Mouse (Mus musculus) adrenal gland, adult 8-10 months (tissue): Measurements from ENCODE around the gene Lmnb2. TPM values are rescaled to one million over a fixed set of nuclear protein-coding genes. Genes with fewer than 3 reads are reported as not detected.
A peak's percentile ranks its signal among the peaks of the same experiment; 100 is the strongest.

Experiments
- DNase-seq: peaks from one replicate; pipeline ENCODE4 v3.0.0; 2022
- total RNA-seq, 4 experiments: library from RNA; stranded (reverse); gene quantifications; 2 replicates each; pipeline ENCODE4 v1.2.4; 2022

Lmnb2 gene
- 10 to 100 TPM; 10.0 to 17.2 (median 15.2) TPM for total RNA-seq

DNA sequence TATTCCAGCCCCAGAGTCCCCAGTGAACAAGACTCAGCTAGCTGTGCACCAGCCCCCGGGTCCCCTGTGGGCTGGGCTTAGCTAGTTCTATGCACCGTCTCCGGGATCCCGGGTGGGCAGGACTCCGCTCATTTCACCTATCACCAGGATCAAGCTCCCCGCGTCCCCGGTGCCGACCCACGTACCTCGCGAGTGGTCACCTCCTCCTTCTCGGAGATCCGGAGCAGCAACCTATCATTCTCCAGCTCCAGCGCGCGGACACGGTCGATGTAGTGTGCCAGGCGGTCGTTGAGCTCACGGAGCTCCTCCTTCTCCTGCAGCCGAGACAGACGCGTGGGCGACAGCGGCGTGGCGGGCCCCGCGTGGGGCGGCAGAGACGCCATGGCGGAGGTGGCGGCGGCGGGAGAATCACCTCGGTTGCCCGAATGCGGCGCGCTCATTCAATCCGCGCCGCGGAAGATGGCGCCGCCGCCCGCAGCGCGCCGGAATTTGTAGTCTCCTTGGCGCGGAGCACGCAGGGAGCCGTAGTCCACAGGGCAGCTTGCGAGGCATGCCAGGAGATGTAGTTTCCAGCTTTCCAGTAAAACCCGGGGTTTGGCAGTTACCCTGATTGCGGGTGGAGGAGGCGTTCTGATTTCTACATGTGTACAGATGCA lies at the start of gene Lmnb2:
Lmnb2 (minus strand) TSS at position 467 of the 656 bp plus-strand sequence.
- no peak for DNase-seq

DNA sequence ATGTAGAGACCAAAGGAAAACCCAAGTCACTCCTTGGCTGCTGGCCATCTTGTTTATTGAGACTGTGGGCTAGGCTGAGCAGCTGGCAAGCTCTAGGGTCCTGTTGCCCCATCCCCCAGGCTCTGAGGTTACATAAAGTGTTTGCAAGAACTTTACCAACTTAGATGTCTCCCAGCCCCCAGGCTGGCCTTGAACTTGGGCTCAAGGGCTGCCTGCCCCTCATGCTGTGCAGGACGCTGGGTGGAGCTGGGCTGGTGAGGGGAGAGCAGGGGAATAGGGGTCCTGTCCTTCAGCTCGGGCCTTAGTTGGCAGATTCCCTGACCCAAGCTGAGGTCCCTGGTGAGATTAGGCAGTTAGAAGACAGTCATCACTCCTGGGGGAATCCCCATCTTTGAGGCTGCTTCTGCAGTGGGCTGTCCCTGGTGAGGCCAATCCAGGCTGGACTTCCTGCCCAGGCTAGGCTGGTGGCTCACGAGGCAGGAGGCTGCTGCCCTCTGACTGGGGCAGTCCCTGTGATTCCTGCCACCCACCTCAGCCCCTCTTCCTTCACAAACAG lies 49.1 kb upstream of the Lmnb2 start:
- peak; percentile 65 for DNase-seq

DNA sequence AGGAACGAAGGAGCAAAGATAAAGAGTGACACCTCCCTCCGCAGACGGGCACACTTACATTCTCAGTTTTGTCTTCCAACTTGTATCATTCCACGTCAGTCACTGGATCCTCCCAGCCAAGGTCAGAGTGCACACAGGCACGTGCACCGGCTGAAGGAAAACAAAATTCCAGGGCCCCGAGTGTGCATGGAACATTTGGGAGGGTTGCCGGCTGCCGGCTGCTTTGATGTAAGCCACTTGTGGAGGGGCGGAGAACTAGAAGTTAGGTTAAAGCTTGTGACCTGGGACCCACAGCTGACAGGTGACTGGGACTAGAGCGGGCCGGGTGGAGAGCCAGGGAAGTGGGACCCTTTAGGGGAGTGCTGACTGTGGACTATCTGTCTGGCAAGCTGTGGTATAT lies 48.3 kb upstream of the Lmnb2 start:
- DNase-seq = peak; percentile 80

DNA sequence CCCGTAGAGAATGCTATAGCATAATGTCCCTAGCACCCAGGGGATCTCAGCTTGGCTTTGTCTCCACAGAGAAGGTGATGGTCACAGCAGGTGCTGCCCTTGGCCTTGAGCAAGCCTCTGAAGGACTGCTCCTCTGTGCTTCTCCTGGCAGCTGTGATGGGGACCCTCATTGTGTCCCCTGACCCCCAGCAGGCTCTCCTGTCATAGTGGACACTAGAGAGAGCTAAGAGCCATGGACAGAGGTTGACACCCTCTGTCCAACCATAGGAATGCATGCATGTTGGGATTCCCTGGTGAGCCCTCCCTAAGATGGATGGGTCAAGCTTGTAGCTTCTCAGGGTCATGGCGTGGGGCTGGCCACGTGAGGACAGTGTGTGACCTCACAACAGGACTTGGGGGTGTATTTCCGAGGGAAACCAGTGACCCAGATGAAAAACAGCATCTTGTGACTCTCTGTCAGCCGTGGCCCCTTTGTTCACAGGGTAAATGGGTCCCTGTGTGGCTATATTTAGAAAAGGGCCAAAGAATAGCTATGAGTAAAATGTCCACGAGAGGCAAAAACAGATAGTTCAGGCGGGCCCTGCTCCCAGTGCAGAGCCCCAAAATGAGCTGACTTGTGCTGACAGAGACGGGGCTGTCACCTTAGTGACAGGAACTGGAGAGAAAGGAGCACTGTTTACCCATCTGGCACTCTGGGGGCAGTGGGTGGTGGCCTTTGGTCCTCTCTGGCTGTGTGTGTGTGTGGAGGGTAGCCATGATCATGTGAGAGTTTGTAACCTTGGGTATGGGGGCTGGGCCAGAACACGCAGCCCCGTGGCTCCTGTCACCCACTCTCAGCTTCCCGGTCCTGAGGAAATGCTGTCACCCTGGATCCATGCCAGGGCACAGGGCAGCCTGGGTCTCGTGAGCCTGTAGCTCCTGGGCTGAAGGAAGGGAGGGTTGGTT lies 45.3 kb upstream of the Lmnb2 start:
- peak; percentile 73 for DNase-seq

DNA sequence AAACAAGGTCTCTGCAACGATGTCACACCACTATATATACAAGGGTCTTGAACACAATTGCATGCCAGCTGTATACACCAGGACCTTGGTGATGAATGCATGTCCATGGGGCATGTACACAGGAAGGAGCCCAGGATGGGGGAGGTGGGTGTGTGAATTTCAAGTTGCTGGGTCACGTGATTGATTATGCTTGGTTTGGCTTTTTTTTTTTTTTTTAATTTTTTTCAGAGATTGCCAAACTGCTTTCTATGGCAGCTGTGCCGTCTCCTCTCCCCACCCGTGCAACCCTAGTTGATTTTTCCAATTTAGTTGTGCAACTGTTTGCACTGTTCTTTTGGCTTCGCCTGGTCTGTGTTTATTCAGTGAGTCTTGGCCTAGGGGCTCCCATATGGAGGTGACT lies 44.5 kb upstream of the Lmnb2 start:
- DNase-seq = no peak

DNA sequence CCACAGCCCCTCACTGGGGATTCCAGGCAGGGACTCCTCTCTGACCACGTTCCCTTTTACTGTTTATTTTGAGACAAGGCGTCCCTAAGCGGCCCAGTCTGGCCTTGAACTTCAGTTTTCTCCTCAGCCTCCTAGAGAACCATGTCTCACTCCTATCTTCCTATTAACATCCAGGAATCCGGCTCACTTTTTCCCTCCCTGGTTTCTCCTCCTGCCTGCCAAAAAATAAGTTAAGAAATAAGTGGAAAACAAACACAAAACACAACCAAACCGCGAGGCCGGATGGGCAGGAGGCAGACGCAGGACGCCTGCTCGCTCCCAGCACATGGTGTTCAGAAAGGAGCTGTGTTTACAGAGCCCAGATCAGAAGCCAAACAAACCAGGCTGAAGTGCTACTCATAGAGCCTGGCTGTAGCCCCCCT lies 44.0 kb upstream of the Lmnb2 start:
- no peak for DNase-seq

DNA sequence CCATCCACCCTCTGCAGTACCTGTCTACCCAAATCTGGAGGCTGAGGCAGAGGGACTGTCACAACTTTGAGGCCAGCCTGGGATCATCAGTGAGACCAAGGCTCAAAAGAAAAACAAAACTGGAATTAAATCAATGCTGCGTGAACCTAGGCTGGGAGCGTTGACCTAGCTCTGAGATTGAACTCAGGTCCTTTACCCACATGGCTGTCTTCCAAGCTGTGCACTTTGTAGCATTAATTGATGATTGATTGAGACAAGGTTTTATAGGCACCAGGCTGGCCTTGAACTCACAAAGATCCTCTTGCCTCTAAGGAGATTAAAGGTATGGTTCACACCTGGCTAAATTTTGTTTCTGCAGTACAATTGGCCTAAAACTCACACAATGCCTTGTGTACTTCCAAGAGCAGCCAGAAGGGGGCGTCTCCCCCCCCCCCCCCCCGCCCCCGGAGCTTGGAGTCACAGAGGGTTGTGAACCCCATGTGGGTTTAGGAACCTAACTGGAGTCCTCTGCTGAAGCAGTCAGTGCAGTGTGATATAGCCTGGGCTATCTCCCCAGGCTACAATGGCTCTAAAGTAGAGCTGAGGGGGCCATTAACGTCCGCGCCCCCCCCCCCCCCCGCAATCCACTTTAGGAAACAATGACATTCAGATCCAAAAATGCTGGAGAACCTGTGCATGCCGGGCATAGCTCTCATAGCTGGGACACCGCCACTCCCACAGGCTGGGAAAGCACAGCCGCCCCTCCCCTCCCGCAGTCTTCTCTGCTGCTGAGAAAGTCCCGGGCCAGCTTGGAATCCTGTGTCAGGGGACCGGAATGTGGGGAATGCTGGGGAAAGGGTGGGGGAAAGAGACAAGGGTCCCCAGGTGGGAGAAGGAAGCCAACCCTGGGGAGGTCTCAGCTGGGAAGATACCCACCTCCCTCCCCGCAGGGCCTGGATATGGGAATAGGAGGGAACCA lies 42.8 kb upstream of the Lmnb2 start:
- DNase-seq = no peak

DNA sequence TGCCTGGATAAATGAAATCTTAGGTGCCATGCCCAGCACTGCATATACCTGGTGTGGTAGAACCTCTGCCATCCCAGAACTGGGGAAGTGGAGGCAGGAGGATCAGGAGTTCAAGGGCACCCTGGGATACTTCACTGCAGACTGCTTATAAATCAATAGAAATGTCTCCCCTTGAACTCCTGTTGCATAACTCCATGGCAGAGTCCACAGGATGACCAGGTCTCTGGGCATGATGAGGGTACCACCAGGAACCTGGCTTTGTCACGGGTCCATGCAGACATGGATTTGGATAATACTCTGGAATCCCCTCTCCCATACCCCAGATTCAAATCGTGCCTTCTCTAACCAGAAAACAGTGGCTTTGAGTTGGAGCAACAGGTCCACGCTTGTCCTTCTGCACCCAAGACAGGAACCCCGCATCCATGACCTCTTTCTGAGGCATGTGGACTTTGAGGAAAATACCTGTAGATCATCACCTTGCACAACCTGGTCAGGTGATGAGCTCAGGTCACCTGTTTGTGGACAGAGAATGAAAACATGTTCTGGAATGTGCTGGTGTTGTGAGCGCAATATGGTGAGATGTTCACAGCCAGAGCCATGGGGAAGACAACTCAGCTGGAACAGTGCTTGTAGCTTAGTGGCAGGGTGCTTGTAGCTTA lies 41.1 kb upstream of the Lmnb2 start:
- no peak for DNase-seq

DNA sequence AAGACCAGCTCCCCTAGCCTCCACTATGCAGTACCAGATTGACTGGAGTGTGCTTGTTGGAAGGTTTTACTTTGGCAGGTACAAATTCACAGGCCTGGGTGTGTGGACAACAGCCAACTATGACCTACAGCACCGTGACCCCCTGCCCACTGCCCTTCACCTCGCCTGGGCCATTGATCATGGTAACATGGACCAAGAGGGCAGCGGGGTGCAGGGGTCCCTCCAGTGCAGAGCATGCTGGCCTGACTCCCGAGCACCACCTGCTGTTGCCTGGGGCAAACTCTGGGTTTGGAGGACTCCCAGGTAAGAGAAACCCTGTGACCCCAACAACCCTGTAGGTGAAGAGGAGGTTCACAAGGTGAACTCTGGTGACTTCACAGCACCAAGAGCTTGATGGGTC lies 39.7 kb upstream of the Lmnb2 start:
- no peak for DNase-seq

DNA sequence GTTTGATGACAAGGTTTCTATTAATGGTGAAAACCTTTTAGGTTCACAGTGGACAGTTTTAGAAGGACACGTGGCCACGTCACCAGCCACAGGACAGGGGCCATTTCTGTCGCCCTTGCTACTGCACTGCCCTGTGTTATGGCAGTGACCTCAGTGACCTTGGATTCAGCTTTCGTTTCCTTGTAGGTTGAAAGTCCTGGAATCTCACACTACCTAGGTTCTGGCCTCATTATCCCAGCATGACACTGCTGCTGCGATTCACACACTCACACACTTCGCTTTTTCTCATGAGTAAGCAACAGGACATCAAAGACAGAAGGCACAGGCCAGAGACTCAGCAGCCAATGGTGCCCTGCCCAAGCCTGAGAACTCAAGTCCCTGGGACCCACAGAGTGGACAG lies 38.9 kb upstream of the Lmnb2 start:
- DNase-seq = no peak

DNA sequence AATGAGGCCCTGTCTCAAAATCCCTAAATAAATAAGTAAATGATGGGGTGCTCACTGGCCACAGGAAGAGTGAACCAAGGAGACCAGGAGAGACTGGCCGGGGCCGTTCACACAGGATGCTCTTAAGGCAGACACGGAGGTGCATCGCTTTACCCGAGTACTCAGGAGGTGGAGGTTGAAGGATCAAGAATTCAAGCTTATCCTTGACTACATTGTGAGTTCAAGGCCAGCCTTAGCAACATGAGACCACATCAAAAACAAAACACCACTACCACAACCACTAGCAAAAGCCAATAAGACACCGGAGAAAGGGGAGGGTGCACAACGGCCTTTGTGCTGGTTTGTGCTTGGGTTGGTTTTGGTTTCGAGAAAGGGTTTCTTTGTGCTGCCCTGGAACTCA lies 38.3 kb upstream of the Lmnb2 start:
- no peak for DNase-seq

DNA sequence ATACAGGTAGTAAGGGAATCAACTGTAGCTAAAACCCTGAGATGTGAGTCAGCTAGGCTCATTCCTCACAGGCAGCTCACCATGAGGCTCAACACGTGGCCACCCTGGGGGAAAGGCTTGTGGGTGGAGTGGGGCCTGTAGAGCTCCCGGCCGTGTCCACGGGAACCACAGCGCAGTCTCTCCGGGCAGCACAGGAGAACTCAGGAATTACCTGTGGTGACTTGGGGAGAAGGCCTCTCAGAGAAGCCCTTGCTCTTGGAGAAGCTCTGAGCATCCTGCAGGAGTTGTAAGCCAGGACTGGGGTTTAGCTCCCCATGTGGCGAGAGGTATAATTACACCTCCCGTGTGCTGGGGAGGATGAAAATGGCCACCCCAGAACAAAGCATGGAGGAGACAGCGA lies 37.5 kb upstream of the Lmnb2 start:
- DNase-seq = no peak

DNA sequence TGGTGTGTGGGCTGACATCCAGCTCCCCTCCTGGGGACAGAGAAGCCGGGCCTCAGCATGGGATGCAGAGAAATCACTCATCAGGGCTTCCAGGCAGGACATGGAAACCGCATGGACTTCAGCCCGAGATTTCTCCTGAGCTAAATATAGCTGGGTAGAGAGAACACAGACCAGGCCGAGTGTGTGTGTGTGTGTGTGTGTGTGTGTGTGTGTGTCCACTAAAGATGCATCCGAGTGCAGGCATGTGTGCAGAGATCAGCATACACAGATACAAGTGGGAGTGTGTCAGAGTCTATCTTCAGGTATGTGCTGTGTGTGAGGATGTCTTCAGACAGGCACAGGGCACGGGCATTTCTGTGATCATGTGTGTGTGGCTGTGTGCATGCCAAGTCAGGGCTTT lies 36.8 kb upstream of the Lmnb2 start:
- DNase-seq = no peak

DNA sequence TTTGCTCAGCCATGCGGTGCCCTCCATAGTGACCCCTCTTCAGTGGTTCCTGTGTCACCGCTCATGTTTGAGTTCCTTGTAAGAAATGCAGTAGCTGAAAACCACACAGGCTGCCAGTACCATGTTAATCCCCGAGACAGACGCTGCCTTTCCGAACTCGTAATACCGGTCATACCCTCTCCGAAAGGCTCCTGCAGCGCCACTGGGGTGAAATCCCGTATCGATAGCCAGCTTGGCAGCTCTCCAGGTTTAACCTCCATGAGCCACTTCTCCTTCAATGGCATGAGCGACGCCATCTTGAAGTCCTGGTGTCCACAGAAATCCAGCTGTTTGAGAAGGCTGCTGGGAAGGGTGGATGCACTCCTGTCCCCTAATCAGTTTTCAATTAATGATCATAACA lies 36.4 kb upstream of the Lmnb2 start:
- no peak for DNase-seq

DNA sequence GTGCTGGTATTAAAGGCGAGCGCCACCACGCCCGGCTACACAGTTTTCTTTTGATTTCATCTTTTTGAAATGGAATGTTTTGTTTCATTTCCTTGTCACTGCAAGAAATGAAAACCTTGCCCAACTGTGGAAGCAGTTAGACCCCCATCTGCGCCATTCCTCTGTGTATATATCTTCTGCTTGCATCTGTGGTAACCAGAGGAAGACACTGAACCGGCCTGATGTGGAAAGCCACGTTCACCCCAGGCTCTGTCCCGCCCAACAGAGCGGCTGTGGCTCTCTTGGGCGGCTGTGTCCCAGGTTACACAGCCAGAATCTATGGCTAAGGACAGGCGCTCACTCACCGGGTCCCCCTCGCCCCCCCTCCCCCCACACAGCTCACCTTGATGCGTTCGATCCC lies 34.4 kb upstream of the Lmnb2 start:
- no peak for DNase-seq

DNA sequence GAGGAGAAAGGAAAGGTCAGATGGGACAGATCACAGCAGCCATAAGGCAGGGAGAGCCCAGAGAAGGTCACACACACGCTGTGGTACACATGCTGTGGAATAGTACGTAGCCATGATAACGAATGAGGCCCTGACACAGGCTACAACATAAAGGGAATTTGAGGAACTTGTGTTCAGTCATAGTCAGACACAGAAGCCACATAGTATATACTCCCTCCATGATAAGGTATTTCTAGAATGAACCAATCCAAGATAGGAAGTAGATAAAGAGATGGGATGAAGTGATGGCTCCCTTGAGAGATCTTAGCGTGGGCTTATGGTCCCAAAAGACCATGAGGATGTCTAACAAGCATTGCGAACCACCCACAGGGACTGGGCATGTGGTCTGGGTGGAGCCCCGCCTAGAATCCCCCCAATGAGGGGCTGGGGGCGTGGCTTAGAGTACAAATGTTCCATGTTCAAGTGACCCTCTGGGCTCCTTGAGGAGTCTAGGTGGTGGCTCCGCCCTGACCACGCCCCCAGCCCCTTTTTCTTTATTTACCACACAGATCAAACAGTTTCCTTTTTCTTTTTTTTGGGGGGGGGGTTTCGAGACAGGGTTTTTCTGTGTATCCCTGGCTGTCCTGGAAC lies 33.8 kb upstream of the Lmnb2 start:
- no peak for DNase-seq

DNA sequence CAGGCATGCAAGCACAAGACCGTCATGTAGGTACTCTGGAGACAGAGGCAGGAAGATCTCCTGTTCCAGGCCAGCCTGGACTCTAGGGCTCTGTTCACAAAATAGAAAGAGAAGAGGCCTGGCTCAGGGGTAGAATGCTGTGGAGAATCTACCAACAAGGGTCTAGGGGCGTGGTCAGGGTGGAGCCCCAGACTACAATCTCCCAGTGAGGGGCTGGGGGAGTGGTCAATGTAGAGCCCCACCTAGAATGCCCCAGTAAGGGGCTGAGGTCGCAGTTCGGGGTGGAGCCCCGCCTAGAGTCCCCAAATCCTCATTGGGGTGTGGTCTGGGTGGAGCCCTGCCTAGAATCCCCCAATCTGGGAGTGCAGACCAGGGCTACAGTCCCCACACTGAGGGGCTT lies 32.3 kb upstream of the Lmnb2 start:
- DNase-seq = no peak

DNA sequence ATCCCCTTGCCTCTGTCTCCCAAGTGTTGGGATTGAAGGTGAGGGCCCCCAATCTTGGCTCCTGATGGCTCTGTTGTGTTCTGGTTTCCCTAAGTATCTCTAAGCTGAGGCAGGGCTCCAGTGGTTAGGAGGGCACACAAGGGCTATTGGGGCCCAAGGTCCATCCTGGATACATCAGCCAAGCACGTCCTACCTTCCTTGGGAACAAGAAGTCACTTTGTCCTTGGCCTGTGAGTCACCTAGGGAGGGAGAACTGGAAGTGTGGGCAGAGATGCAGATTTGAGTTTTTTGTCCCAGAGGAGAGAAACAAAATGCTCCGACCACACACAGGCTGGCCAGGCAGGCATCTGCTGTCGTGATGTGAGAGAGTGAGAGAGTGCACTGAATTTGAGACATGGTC lies 31.0 kb upstream of the Lmnb2 start:
- no peak for DNase-seq

DNA sequence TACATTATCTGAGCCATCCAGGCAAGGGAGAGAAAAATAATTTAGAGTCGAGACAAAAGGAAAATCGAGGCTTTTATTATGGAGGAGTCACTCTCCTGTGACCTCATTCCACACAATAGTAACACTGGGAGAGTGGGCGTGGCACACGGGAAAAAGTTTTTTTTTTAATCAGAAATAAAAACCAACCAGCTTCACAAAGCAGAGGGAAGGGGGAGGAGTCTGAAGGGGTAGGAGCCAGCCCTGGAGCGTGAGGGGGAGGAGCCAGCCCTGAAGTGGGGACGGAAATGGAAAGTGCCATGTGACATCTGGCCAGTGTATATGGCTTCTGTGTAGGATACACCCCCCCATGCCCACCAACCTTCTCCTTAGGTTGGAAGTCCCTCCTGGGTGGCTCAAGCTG lies 30.5 kb upstream of the Lmnb2 start:
- no peak for DNase-seq

DNA sequence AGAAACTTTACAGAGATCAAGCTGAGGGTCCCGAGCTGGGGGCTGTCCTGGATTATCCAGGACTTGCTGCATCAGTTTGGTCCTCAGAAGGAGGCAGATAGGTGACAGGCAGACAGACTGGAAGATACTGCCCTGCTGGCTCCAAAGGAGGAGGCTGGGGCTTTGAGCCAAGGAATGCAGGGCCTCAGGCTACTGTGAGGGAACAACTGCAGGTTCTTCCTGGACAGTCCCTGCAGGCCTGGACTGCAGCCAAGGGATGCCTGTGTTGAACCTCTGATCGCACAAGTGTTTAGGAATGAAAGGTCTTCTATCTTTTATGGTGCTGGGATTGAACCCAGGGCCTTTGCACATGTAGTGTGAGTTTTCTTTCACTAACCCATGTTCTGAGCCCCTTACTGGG lies 29.8 kb upstream of the Lmnb2 start:
- DNase-seq = no peak

DNA sequence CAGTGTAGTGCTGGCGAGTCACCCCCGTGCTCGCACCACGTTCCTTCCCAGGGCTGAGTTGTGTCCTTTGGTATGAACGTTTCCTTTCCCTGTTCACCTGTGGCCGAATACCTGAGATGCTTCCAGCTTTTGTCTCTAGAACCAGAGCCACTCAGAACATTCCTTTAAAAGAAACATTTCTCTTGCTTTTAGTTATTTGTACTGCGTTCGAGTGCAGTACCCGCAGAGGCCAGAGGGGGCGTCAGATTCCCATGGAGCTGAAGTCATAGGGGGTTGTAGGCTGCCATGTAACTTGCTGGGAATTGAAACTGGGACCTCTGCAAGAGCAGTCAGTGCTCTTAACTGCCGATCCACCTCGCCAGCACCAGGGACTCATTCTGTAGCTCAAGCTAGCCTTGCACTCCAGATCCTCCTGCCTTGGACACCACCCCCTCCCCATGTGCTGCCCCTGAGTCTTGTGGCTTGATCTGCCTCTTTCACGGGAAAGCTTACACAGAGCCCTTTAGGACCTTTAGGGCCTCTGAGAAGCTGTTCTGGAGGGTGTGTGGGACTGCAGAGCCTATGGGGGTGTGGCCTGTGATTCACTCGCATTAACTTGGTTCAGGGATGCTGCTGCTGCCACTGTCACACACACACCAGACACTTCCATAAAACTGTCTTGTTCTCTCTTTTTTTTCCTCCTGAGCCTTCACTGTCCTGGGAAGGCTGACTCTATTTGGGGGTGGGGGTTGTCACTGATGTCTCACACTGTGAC lies 28.8 kb upstream of the Lmnb2 start:
- DNase-seq = no peak
